Mouse (Mus musculus) left cerebral cortex, adult 18-20 months (tissue): ENCODE results near the gene Cnpy3. TPM values are rescaled to one million over a fixed set of nuclear protein-coding genes. Genes with fewer than 3 reads are reported as not detected.
A peak's percentile ranks its signal among the peaks of the same experiment; 100 is the strongest.

Experiments
- DNase-seq, 2 experiments: peaks; one replicate each; pipeline ENCODE4 v3.0.0; 2021 to 2022; ENCODE audit warnings: low spot score in 2 of 2, mixed read lengths in 1 of 2
- total RNA-seq, 2 experiments: library from RNA; stranded (reverse); gene quantifications; 2 replicates each; pipeline ENCODE4 v1.2.3; 2021

Cnpy3 gene
- total RNA-seq, 2 experiments from 2014 or later = 65.2 to 67.9 TPM

DNA sequence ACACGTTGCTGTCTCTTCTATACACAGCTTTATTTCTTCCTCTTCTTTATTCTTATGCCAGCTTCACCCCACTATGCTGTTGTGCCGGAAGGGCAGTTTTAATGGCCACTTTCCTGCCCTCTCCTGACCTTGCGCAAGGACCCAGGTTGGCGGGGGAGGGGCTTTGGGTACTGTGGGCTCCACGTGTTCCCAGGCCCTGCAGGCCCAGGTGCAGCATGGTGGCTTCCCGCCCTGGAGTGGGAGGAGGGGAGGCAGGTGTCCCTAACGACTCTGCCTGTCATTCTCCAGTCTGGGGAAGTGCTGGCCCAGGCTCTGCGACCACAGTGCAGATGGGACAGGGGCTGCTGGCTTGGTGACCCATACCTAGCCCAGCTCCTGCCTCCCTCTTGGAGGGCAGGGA is 15.9 kb upstream of the Cnpy3 start:
- no peak for DNase-seq

DNA sequence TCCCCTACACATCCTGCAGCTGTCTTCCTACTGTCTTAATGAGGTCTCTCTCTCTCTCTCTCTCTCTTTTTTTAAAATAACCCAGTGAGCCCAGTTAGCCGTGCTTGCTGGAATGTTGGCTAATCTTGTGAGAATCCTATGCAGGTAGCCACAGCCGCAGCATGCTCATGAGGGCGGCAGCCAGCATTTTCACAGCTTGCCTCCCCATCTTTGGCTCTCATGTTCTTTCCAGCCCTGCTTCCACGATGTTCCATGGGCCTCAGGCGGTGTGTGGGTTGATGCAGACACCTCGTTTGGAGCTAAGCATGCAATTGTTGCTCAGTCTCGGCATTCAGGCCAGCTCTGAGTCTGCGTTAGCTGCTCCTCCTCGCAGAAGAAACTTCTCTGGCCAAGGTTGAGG is 12.9 kb upstream of the Cnpy3 start:
- peak; percentile 53 to 80 for DNase-seq

GRCm38 (mm10) chr17:46763544-46763943 is 11.5 kb upstream of the Cnpy3 start, which contains the start of gene Ptcra:
TSS of gene Ptcra (minus strand) at chr17:46763712.
- DNase-seq = no peak

DNA sequence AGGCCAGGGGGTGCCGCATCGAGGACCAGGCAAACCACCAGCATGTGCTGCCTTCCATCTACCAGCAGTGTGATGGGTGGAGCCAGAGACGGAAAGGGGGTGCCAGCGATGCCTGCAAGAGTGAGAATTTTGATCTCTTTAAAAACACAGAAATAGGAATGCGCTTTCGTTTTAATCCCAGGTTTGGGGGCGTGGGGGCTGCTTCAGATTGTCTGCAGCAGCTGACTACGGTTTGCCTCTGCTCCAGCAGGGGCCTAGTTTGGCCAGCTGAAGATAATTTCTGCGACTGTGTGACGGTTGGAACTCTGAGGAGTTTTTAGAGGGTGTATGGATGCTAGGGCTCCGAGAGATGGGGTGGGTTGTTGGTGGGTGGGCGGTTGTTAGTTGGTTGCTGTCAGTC is 6.7 kb upstream of the Cnpy3 start:
- DNase-seq = peak in 1 of 2 experiments; percentile 48

DNA sequence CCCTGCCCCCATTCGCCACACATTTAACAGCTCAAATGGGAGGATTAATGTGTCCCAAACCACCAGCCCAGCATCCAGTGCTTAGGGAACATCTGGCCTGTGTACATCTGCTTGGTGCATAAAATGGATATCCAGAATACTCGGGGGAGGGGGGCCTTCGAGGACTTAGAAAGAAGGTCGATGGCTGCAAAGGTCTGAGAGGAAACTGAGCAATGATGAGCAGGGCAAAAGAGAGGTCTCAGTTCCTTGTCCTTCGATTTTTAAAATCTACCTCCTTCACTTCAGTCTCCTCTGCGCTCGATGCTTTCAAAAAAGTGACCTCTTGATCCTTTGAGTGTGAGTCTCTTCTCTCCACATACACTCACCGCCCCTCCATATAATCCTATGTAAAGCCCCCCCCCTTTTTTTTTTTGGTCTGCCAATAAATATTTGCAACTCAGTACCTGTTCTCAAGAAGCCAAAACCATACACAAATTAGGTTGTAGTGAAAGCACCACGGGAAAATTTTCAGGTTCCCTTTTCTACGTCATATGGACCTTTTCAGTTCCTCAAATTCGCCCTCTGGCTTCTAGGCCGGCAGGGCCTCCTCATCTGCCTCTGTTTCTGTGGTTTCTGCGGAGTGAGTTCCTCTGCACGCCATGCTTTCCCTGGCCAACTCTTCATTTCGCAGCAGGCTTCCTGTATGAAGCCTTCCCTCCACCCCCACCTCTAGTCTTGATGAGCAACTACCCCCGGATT is 789 bp downstream of the Cnpy3 start:
- peak in 1 of 2 experiments; percentile 26 for DNase-seq

GRCm38 (mm10) chr17:46750580-46750979 is 1.4 kb downstream of the Cnpy3 start:
- no peak for DNase-seq

- DNase-seq = no peak
These were observed 2.7 kb downstream of the Cnpy3 start for GRCm38 (mm10) chr17:46749282-46749681.

DNA sequence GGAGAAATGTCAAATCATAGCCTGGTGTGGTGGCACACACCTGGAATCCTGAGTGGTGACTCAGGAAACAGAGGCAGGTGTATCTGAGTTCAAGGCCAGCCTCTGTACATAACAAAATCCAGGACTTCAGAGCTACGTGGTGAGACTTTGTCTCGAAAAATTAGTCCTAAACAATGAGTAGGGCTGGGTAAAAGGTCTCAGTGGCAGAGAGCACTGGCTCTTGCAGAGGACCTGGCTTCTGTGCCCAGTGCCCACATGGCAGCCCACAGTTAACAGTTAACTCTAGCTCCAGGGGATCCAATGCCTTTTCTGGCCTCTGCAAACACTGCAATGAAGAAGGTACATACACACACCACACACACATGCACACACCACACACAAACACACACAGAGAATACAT is 4.2 kb downstream of the Cnpy3 start:
- DNase-seq = no peak

DNA sequence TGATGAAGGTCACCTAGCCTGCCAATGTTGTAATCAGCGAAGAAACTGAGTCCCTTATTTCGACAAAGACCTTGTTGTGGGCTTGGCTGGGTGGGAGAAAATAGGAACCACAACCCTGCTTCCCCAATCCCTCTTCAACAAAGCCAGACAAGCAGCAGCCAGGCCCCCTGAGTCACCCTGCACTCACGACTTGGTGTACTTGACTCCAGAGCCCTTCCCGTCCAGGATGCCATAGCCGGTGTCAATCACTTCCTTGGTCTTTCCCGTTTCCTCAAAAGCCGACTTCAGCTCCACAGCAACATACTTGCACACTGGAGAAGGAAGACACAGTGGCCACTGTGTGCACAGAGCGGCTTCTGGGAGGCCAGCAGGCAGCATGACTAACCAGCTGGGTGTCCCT is 4.8 kb downstream of the Cnpy3 start:
- DNase-seq = no peak

DNA sequence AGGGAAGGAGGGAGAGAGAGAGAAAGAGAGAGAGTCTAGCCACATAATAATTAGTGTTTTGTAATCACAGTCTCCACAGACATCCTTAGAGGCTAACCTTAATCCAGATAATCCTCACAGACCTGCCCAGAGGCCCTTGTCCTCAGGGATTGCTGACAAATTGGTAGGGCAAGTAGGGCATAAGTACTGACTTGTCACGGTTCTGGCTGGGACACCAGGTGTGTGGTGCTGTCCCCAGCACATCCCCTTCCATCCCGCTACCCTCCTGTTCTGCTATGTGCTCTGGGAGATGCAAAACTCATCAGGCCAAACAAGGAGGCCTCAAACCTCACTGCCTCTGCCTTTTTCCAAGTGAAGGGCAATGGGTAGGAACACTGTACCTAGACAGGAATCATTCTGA is 6.5 kb downstream of the Cnpy3 start:
- no peak for DNase-seq

DNA sequence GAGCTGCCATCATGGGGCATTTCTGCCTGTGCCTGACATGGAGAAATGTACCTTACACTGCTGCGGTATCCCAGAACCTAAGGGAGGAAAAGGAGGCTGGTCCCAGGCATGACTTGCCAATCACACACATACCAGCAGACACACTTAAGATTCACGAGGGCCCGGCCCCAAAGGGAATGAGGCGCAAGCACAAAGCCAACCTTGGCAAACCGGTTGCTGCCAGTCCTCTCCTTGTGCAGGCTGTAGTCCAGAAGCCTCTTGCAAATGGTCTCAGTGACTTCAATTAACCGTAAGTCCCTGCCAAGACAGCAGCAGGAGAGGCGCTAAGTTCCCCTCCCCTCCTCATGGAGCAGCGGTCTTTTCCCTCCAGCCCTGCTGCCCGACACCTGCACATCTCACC is 9.0 kb downstream of the Cnpy3 start:
- DNase-seq = no peak

DNA sequence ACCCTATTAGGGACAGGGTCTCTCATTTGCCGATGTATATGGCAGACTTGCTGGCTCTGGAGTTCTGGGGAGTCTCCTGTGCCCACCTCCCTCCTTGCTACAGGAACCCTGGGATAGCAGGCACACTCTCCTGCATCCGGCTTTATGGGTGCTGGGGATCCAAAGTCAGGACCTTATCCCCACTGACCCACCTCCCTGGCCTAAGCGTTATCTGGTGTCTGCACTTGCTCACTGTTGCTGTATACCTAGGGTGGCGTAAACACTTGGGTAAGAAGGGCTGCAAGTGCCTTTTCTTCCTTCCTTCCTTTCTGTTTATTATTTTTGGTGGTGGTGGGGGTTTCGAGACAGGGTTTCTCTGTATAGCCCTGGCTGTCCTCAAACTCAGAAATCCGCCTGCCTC is 10.7 kb downstream of the Cnpy3 start:
- DNase-seq = no peak

GRCm38 (mm10) chr17:46736160-46736559 is 15.9 kb downstream of the Cnpy3 start:
- peak; percentile 25 to 43 for DNase-seq

GRCm38 (mm10) chr17:46735287-46735686 is 16.7 kb downstream of the Cnpy3 start:
- DNase-seq = no peak

DNA sequence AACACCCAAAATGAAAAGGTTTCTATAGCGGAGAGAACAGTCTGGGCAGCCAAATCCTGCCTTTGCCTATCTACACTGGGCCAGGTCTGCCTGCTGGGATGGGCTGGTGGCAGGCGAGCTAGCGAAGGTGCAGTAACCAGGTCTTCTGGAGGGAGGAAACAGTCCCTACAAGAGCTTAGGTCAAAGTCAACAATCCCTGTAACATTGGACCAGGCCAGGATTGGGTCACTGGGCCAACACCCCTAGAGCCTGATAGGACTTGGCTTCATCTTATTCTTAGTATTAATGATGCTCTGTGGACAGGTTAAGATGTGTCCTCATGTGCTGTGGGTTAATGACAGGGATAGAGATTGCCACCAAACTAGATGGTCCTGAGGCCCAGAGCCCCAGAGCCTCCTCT is 18.0 kb downstream of the Cnpy3 start:
- DNase-seq = no peak

- DNase-seq = no peak
These were observed 23.1 kb downstream of the Cnpy3 start, which contains the start of gene Gnmt for GRCm38 (mm10) chr17:46728904-46729318. TSS of gene Gnmt (minus strand) at chr17:46729168.

- DNase-seq = no peak
These were observed 23.5 kb downstream of the Cnpy3 start for GRCm38 (mm10) chr17:46728496-46728895.

DNA sequence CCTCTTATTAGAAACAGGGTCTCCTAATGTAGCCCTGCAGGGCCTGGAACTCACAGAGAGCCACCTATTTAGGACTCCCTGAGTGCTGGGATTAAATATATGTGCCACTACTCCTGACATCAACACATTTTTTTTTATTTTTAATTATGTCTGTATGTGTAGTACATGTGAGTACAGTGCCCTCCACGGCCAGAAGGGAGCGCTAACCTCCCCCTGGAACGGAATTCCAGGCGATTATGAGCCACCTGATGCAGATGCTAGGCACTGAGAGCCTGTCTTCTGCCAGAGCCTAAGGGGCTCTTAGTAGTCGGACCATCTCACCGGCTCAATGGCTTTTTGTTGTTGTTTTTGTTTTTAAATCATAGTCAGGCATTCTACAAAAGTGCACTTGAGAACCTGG is 24.0 kb downstream of the Cnpy3 start:
- DNase-seq = no peak

DNA sequence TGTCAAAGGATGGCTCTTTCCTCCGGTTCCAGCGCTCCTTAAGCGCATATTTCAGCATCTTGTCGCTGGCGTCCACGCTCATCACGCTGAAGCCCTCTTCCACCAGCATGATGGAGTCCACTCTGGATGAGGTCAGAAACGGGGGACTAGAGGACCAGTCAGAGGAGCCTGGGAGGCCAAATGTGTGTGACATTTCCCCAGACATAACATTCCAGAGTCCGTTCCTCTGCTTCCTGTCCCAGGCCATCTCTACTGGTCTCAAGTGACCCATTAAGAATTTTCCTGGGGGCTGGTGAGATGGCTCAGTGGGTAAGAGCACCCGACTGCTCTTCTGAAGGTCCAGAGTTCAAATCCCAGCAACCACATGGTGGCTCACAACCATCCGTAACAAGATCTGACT is 24.7 kb downstream of the Cnpy3 start:
- no peak for DNase-seq

- DNase-seq = no peak
These were observed 26.0 kb downstream of the Cnpy3 start for GRCm38 (mm10) chr17:46725731-46726645.

GRCm38 (mm10) chr17:46725273-46725672 is 26.7 kb downstream of the Cnpy3 start:
- no peak for DNase-seq

GRCm38 (mm10) chr17:46724477-46725084 is 27.4 kb downstream of the Cnpy3 start:
- DNase-seq = no peak
